Mouse (Mus musculus) layer of hippocampus, postnatal 10 days (tissue): ENCODE data around the gene Furin. TPM values are rescaled to one million over a fixed set of nuclear protein-coding genes. Genes with fewer than 3 reads are reported as not detected.

Experiments
- DNase-seq, 2 experiments: peaks; one replicate each; pipeline ENCODE4 v3.0.0; 2021; ENCODE audit warnings: low spot score in 2 of 2
- total RNA-seq, 2 experiments: library from RNA; stranded (reverse); gene quantifications; 2 replicates each; pipeline ENCODE4 v1.2.3; 2021

The Furin gene
- total RNA-seq, 2 experiments from 2014 or later: 53.6 to 56.6 TPM

DNA sequence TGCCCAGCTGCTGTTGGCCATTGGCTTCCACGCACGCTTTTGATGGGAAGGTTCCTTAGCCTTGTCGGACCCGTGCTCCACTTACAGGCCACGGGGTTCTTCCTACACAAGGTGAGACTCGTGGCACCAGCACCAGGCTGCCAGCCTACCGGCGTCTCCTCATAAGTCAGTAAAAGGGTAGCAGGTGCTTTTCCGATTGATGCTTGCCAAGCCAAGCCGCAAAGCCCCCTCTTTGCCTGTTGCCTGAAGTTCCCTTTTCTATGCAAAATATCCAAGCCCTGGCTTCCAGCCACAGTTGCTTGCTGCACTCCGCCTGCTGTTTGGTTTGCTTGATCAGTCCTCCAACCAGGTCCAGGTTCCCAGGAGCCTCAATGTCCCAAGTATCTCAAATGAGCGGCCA, 31.4 kb downstream of the Furin start:
- peak; percentile 46 to 53 for DNase-seq

DNA sequence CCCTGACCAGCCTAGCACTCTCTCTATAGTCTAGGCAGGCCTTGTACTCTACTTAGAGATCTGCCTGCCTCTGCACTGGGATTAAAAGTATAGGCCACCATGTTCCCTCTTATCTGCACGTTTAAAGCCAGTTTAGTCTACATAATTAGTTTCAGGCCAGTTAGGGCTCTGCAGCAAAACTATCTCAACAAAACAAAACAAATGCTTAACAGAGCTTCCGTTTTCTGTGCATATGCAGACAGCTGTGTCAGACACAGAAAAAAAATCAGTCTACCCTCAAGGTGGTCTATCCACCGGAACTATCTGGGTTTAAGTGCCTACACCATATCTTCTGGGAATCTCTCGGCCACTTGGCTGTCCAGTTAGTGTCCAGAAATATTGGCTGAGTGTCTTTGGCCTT, 31.9 kb downstream of the Furin start:
- DNase-seq: no peak

DNA sequence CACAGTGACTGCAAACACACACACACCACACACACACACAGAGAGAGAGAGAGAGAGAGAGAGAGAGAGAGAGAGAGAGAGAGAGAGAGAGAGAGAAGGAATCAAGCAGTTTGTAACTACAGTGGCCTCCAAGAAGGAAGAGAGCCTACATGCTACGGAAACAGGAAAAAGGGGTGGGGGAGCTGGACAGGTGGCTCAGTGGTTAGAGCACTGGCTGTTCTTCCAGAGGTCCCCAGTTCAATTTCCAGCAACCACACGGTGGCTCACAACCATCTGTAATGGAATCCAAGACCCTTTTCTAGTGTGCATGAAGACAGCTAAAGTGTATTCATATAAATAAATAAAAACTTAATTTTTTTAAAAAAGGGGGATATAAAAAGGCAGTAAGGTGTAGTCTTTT, 32.6 kb downstream of the Furin start:
- DNase-seq: no peak

DNA sequence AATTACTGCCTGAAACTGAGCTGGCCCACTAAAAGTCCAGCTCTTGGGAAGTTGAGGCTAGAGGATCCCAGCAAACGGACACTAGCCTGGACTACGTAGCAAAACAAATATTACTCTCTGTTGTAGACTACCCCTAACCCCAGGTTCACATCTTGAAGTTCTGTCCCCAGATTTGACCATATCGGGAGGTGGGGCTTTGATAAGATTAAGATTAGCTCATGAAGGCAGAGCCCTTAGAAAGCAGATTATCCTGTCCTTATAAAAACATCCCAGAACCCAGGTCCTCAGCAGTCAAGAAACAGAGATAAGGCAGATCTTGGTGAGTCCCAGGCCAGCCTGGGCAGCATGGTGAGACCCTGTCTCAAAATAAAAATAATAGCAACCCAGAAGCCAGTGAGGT, 33.1 kb downstream of the Furin start:
- no peak for DNase-seq

DNA sequence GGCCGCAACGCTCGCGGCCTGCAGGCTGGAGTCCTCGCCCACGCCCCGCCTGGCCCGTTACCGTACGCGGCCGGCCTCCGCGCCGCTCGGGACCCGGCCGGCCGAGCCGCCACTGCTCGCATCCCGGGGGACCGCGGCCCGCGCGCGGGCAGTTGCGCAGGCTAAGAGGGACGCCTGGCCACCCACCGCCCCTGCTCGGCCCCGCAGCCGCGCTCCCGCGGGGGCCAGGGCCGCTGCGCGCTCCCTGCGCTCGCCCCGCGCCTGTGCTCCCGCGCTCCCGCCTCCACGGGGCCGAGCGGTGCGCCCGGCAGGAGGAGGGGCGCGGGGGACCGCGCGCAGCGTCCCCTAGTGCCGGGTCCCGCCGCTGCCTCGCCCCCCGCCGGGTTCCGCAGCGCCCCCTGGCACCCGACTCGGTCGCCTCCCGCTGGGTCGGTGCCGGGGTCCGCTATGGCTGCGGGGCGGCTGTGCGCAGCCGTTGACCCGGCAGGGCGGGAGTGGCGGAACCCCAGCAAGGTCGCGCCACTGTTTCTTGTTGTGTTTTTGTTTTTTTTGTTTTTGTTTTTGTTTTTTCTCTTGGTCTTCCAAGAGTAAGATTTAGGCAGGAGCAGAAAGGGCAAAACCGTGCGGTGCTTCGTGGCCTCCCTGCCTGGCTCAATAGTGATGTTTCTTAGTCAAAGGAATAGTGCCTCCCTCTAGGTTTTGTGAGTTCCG, 34.0 kb downstream of the Furin start, which contains the start of gene Man2a2:
TSS of gene Man2a2 (minus strand) at position 335 of the 711 bp plus-strand sequence.
- peak; percentile 83 to 91 for DNase-seq

DNA sequence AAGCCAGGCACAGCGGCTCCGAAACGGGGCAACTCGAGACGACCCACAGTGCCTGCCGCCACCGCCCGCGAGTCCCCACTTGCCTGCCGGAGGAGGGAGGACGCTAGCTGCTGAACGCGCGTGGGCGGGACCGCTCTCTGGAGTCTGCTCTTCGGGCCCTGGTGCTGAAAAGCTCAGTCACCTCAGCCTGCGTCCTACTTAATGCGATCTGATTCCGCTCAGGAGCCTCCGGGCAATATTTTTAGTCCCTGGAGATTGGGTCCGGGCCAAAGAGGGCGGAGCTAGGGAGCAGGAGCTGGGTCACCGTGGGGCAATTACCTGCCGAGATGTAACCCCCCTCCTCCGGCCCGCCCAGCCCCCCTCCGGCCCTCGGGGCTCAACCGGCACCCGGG, 34.6 kb downstream of the Furin start:
- peak; percentile 77 to 80 for DNase-seq

DNA sequence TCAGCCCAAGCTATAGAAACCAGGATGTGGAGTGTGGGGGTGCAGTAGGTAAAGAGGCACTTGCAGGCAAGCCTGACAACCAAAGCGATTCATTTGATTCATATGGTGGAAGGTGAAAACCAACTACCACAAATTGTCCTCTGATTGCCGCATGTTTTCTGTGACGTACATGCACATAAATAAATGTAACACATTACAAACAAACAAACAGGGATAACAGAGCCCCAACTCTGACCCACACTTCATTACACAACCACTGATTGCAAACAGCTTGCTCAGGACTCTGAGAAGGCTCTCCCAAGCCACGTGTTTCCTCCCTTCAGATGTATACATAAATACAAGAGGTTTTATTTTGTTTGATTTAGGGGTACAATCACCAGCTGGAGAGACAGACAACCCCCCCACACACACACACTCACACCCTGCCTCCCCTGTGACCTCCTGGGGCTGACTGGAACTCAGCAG, 35.2 kb downstream of the Furin start:
- no peak for DNase-seq

DNA sequence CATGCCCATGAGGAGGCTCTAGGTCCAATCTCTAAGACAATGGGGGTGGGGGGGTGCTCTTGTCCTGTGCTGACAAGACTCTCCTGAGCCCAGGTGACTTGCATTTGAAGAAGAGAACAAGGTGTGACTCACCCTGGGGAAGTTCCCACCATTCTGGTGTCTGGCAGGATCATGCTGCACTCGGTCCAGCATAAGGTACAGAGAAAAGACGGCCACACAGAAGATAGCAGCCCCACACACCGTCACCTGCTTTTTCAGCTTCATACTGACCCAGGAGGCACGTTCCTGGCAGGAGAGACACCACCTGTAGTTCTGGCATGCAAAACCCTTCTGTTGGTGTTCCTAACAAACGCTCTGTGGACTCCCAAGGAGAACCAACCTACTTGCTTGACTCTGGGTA, 35.8 kb downstream of the Furin start:
- DNase-seq: no peak

DNA sequence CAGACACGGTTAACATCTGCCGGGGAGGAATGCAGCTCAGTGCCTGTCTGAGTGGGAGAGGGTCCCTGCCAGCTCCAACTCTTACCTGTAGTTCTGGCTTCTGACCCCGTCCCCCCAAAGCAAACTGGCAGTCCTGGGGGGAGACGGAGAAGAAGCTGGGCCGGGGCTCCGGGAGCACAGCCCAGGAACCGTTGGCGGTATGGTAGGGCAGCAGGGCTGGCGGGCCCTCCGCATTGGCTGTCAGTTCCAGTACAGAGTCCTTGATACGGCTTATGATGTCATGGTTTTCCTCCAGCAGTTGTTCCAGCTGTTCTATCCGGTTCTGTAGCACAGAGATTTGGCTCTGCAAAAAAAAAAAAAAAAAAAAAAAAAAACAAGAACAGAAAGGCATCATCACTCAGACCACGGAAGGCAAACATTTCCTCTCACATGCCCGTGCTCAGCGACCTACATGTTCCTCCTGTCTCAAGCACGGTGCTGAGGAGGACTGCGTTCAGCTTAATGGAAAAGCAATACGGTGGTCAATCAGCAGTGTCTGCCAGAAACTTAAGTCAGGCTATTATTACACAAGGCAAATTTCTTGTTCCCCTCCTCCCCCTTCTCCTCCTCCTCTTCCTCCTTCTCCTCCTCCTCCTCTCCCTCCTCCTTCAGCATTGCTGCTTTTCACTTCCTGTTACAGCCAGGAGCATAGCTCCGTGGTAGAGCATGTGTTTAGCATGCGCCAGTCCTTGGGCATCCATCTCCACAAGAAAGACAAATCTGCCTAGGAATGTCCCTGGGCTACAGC, 36.4 kb downstream of the Furin start:
- no peak for DNase-seq

DNA sequence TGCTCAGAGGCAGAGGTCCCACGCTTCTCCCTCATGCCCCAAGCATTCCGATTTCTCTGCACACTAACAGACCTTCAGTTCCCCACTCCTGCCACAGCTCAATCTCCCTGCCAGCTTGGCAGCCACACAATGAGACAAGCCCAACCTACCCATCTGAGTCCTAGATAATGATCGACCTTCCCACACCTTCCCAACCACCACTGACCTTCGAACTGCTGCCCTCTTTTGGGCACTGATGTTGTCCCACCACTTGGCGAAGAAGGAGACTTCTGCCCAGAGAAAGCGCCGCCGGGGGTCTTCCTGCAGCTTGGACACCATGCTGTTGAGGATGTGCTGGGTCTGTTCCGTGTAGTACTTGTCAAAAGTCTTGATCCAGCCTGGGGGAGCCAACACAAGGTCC, 37.2 kb downstream of the Furin start:
- no peak for DNase-seq

DNA sequence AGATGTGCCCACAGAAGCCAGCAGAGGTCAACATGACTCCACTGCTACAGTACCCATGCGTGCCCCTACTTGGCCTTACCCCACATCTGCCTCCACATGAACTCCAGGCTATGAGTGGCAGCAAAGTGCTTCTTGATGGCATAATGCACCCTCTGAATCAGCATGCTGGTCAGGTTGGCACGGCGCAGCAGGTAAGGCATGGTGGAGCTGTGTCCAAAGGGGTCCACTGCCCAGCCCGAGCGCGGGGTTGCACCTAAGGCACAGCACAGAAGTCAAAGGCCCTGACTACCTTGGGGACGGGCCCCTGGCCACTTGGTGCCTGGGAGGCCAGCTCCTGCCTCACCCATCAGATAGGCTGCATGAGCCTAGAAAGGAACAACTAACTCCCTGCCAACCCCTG, 38.0 kb downstream of the Furin start:
- no peak for DNase-seq

DNA sequence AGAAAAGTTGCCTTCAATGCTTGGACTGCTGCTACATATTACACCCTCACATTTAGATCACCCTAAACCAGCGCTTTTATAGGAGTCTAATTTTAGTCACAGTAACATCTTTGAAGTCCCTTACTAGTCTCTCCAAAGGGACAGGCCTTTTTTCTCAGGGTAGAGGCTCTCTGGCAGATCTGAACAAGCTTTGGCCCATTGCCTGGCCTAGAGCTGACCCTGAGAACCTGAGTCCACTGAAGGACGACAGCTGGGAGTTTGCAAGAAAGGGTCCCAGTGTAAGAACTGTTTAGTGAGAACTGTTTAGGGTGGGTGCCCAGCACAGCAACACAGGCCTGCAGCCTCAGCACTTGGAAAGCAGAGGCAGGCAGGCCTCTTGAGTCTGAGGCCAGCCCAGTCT, 39.5 kb downstream of the Furin start:
- DNase-seq: no peak

DNA sequence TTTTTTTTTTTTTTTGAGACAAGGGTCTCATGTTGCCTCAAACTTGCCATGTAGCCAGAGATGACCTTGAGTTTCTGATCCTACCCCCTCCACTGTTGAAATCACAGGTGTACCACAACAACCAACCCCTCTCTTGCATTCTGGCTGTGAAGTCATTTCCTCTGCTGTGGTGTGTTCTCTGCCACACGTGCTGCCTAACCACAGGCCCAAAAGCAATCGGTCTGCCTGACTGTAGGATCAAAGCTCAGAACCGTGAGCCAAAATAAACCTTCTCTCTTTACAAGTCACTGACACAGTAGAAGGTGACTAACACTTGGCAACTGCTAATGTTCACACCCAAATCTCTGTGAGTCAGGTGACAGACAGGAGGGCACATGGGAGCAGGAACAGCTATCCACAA, 44.8 kb downstream of the Furin start:
- DNase-seq: no peak

DNA sequence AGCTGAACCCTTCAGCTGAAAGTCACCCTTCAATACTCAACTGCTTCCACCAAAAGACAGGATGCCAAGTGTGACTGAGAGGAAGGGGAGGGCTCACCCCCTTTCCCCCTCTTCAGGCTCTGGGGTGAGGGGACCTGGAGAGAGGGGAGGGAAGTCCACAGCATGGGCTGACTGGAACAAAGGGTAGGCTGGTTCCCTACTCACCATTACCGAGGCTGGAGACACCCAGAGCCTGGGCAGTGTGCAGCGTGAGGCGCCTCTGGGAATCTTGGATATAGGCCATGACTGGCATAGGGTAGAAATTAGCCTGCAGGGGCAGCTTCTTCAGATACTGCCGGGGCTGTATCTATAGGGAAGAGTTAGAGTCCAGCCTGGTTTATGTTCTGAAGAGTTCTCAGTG, 47.2 kb downstream of the Furin start:
- no peak for DNase-seq

DNA sequence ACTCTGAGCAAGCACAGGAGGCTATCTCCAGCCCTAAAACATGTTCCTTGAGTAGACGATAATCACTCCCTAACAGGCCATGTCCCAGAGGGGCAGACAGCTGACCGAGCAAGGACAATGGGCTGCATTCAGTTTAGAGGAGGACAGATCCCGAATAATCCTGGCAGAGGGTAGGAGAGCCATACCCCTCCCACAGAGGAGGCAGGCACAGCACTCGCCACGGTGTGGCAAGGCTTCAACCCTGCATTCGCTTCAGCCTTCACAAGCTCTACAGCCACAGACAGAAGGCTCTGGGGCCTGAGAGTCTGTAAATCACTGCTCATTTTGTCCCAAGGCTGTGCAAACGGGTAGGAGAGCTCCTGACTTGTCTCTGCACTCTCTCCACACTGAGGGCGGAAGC, 48.1 kb downstream of the Furin start:
- DNase-seq: peak; percentile 37 to 47

DNA sequence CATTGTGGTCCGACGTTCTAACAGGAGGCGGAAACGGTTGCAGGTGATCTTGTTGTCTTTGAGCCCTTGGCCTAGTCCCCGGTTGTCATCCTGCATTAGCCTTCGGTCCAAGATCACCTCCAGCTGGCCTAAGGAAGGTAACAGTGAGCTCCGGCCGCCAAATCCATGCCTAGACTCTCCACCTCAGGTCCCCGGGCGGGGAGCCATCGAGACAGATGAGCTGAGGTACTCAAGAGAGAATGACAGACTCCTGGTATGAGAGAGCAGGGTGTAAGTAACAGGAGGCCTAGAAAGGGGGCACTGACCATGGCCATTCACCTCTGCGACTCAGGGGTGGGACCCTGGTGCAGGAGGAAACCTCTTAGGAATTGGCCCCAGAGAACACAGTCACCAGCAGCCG, 48.9 kb downstream of the Furin start:
- no peak for DNase-seq

DNA sequence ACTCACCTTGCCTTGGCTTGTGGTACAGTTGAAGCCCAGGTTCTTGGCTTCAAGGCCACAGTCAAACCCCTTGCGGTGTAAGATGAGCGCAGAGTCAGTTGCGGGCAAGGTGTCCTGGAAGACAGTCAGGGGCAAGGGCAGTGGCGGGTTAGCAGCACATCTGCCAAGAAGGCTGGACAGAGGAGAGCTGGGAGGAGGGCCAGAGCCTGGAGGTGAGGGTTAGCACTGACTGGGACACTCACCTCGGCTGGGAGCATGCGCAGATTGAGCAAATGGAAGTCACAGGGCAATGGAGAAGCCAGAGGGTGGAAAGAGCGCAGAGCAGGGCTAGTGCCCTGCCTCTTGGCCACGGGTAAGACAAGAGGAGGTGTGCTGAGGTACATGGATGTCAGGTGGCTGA, 52.3 kb downstream of the Furin start:
- no peak for DNase-seq

DNA sequence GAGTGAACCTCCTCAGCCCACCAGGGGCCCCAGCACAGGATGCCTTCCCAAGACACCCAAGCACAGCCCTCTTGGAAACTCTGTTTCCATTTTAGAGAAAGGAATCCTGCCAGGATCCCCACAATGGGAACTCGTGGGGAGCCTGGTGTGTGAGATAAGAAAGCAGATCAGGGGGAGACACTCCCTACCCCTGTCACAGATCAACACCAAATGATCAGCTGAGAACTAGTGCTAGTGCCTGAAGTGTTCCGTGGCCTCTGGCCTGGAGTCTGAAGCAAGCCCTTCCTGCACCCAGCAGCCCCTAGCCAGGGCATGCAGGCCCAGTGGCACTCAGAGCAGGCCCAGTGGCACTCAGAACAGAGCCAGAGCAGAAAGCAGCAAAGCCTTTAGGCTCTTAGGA, 54.4 kb downstream of the Furin start:
- no peak for DNase-seq

DNA sequence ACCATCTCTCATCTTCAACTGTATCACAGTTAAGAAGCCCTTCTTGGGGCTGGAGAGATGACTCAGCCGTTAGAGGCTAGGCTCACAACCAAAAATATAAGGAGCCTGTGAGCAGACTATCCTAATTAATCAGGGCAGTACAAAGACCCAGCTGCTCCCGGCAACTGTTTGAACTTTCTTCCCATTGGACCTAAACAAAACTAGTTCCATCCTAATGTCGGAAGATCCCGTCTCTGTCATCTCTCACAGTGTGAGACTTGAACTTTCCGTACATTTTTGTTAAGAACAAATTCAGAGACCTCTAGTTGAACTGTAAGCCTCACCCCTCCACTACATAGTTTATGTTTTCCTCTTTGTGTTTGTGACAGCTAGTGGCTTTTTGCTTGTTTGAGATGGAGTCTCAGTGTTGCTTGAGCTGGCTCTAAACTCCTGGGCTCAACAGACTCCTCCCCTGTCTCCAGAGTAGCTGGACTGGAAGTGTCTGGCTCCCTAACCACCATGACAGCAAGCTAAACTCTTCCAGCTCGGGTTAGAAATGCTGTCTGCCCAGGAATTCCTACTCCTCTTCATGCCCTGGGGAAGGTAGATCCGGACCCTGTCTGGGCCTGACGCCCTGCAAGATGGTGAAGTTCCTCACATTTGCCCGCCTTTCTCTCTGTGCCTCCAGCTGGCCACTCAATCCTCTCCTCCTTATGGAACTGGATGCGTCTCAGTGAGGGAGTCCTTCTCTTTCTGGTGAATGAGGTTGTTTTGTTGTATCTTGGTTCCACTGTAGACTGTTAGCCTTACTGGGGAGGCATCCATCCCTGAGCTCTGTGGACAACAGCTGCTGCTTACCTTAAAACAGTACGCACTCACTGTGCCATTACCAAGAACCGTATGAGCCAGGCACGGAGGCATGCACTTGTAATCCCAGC, 57.3 kb downstream of the Furin start:
- no peak for DNase-seq

DNA sequence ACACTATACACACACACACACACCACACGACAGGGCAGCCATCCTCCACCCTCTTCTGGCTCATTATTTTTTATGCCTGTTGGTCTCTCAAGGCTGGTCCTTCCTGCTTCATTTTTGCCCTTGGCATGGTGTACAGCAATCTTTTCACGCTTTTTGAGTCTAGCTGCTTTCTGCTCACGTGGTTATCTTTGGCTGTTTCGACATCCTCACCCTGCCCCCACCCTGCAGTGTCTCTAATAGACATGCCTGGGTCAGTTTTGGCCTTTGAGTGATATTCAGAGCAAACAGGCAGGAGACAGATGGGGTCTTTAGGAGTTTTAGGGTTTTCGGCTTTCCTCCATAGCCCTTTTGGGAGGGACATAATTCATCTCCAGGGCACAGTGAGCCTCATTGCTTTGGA, 58.4 kb downstream of the Furin start:
- DNase-seq: no peak

DNA sequence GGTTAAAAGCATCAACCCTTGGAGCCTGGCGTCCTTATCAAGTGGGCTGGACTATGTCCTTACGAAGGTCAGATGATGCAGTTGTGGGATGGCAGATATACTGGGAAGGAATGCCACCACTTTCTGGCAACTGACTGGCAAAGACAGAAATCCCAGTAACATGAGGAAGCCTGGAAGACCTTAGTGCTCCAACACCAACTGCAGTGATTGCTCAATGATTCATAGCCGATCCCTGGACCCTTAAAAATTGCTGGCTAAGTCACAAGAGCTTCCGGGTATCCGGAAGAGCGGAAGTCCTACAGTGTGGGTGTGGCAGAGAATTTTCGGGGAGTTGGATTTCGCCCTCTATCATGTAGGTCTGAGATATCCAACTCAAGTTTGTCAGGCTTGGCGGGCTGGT, 59.1 kb downstream of the Furin start:
- DNase-seq: no peak
